Mouse (Mus musculus) cerebellum, adult (tissue): ENCODE measurements at regions not wholly inside any gene's neighbourhood (a gene's known extent, or its start where the extent isn't known, plus 50 kb on each side); places are given as distances from the start of the nearest gene placed in this dataset.

Source experiments
- ATAC-seq: cut with Nextera tagmentation; 2 replicates; pipeline ENCODE4 v1.9.2; 2017; ENCODE audit warnings: mild to moderate bottlenecking, moderate library complexity, mixed read lengths; ENCODE audit not compliant: insufficient number of reproducible peaks, low FRiP score, low TSS enrichment

DNA sequence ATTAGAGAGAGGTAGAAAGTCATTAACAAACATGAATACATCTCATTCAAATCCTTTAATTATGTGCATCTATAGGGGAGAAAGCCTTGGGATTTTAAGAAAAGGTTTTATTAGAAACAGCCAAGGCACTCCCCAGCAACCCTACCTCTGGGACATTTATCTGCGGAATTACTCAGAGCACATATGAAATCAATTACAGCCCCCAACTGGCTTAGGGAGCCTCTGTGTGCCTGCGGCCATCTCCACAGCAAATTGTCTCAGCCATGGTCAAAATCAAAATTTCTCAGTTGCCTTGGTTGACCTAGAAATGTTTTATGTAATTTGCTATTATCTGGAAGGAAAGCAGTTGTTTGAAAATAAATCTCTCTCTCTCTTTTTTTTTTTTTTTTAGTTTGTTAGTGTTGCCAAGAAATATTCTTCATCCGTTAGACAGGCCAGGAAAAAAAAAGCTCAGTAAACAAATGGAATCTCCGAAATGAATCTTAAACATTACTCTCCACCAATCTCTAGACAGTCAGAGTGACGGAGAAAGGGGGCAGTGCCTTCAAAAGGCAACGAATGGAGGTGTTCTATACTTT lies 110.0 kb upstream of the Lpar1 start:
- ATAC-seq: no peak

DNA sequence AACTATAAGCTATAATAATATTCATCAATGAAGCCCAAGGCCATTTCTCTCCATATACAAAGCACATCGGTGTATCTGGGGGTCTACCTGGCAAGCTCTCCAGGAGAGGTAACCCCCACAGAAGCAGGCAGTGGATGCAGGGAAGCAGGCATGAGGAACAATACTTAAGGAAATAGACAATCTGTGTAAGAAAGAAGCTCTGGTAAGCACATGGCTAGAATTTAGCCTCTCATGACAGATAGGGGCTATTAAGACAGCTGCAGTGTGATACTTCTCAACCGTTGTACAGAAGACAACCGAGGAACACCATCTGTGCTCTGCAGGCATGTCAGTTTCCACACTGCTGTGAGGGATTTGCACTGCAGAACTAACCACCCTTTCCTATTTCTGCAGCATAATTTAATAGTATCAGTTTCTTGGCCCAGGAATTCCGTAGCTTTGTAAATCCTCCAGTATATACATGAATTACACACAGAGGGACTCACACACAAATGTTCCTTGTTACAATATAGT lies 108.1 kb upstream of the Lpar1 start:
- no peak for ATAC-seq

DNA sequence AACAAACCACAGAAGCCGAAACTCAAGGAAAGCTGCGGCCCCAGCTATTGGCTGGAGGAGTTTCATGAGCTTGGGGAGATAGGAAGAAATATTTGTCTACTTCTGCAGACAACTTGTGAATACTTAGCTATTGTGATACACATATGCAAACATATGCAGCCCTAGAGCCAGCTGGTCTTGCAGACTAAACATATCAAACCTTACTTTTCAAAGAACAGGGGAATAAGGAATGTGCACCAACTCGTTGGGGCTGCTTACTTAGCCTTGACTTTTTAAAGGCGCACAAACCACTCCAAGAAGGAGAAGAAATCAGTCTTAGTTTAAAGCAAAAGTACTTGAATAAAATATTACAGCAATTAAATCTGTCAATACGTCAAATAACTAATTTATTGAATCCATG lies 106.8 kb upstream of the Lpar1 start:
- ATAC-seq: no peak

DNA sequence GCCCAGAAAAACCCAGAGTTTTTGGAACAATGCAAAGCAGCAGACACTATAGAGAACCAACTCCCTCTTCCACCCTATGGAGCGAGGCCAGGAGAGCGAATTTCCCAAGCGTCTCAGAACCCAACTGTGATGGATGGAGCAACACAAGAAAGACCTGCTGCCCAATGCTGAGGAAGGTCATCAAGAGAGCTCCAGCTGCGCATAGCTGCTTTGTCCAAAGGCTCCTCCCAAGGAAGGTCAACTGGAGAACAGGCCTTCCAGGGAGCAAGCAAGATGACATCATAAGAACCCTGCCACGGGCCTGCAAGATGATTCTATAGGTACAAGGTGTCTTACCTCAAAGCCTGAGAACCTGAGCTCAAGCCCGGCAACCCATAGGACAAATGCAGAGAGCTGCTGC lies 104.5 kb upstream of the Lpar1 start:
- no peak for ATAC-seq

DNA sequence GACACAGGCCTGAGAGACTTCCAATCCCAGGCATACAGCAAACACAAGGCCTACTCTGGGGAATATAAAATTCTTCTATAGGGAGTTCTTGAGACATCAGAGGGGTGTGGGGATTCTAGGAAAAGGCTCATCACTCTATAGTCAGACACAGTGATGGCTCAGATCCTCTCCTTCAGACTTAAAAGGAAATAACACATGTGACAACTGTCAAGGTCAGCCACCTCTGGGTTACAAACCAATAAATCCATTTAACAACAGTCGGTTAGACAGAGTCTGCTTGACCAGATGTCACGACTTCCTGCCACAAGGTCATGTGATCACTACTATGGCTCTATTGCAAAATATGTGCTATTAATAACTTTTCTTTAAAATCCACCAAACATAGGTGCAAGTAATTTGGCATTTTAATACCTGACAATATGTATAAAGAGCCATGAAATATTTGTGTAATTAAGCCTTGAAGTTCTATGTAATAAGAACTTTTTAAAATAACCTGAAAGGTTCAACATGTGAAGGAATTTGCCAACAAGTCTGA lies 94.1 kb upstream of the Lpar1 start:
- no peak for ATAC-seq

DNA sequence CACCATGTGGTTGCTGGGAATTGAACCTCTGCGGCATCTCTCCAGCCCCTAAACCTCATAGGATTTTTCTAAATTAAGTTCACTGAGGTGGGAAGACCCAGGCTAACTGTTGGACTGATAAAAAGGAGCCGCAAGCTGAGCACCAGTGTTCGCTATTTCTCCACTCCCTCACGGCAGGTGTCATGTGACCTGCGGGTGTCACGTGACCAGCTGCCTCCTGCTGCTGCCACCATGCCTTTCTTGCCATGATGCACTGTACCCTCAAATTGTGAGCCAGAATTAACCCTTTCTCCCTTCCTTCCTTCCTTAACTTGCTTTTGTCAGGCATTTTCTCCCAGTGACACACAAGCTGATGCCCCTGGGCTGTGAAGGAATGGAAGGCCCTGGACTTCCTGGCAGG lies 93.1 kb upstream of the Lpar1 start:
- ATAC-seq: no peak

DNA sequence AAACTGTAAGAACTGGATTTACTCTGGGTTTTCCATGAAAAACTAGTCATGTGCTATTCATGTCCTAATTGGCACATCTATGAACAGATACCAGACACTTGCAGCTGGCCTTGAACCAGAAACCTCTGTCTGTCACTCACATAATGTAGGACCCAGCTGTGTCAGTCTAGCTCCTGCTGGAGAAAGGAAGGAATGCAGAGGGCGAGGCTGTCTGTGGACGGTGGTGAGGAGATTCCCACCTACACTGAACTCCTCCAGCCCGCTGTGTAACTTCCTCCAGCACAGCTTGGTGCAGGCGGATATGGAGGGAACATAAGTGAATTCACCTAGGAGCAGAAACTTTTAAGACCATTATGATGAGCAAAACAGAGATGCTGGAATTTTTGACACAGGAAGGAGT lies 89.7 kb upstream of the Lpar1 start:
- no peak for ATAC-seq

DNA sequence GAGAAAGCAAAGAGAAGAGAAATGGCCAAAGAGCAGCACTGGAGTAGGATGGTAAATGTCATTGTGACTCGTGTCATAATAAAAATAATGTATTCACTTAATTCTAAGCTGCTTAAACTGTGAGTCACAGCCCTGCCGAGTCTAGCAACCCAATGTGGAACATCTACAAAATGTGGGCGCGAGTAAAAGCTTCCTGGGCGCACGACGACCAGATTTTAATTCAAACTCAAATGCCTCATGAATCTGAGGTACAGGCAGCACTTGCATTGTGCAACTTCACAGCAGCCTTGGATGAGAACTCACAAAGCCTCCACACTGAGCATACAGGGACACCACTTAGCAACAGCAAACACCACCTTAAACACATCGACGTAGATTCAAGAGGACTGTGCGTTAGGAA lies 88.5 kb upstream of the Lpar1 start:
- no peak for ATAC-seq

DNA sequence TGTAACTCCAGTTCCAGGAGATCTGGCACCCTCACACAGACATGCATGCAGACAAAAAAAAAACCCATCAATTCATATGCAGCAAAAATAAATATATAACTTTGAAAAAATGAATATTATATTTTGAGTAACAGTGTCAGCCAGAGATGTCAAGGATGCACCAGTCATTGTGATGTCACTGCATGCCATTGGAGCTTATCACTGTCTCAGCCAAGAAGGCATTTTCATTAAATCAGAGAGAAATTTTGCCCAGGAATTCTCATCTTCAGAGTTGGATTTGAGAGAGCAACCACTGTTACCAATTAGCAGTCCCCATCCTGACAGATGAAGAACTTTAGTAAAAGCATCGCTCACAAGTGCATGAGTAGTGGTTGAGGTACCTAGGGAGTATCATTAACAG lies 79.0 kb upstream of the Lpar1 start:
- no peak for ATAC-seq

DNA sequence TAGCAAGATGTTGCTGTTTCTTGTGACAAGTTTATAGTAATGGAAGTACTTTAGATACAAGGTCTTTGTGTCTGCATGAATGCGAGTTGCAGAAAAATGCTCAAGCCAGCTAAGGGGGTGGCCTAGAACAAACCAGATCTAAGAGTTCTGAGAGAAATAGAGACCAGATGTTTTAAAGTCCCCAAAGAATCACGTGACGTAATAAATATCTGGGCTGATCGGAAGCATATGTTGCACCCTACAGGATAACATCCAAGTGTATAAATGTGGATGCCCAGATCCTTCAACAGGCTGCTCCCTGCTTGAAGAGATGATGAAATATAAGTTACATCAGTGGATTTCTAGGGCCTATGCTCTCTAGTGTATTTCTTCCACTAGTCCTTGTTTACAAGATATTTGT lies 77.7 kb upstream of the Lpar1 start:
- ATAC-seq: no peak

DNA sequence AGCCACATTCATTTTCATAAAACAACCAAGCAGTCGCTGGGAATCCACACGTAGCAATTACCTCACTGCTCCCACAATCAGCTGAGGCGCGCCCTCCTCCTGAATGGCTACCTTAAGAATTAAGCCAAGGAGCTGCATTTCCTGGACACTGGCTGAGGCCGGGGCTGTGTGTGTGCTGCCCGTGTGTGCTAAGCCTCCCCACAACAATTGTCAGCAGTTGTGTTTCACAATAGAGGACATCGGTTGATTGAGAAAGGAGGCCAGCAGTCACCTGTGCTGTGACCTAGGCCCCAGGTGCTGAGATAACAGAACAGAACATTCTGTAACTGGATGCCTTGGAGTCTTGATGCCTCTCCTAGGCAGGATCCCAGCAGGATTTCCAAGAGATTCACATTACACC lies 73.3 kb upstream of the Lpar1 start:
- no peak for ATAC-seq

DNA sequence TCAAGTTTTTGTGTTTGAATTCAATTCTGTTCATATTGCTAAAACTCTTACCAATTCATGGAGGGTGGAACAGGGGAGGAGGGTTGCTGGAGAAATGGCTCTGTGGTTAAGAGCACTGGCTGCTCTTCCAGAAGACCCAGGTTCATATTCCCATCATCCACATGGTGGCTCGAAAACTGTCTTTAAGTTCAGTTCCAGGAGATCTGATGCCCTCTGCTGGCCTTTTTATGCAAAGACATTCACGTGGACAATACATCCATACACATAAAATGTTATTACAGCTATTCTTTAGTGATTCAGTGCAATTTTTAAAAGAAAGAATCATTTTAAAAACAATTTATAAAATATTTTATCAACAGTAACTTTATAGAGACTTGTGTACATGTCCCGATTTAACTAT lies 70.4 kb upstream of the Lpar1 start:
- ATAC-seq: no peak

DNA sequence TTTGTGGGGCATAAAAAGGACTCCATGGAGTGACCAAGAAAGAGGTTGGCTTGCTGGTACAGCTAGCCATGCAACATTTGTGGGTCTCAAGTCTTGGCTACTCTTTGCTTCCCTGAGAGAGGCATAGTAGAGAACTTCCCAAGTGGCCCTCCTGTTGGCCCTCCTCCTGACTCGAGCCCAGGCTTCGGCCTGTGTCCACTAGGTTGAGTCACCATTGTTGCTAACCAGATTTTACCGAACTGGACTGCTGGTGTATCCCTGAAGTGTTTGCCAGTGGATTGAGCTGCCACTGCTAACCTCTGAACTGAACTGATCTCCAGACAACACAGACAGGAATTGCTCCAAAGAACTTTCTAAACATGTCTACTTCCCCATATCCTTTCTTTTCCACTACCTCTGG lies 66.9 kb upstream of the Lpar1 start:
- ATAC-seq: no peak

DNA sequence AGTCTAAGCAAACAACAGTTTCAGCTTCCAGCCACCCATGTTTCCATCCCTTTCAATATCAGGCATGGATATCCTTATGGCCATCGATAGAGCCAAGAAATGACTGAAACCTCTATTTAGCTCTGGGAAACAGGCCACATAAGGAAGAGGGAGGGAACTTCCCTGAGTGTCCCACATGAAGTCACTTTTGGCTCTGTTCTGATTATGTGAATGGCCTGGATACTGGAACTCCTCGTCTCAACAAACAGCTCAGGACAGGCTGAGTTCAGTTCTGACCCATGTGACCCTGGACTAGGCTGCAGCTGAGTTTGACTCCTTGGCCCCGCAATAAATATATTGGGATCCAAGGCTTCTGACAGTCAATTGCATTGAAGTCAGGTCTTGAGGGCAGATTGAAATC lies 63.6 kb upstream of the Lpar1 start:
- ATAC-seq: no peak

DNA sequence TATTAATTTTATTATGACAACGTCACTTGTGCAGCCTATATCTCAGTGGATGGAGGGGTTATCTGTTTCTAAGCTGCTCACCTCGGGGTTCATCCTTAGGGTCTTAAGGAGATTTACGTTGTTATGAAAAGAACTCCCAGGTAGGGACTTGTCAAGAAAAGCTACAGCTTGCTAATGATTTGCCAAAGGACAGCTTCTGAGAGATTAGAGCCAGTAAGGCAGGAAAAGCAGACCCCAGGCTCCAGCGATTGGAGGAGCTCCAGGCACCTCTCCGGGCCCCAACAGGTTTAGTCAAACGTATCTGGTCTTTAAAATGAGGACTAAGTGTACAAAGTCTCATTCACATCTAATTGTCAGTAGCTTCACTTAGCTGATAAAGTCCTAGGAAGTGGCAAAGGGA lies 59.8 kb upstream of the Lpar1 start:
- ATAC-seq: no peak

DNA sequence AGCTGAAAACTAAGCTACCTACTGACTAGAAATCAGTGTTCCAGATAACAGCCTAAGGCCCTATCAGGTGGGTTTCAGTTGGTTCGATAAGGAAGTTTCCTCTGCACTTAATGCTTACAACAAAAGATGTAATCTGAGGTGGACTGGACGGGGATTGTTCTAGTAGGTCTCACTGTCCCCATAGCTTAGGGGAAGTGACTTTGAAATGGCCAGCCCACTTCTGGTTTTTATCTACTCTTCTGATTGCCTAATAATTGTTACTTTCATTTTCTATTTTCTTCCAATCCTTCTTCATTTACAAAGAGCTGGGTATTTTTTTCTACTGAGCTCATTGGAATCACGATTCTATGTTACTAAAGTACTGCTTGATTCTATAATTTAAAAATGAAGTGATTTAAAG lies 59.3 kb upstream of the Lpar1 start:
- no peak for ATAC-seq

DNA sequence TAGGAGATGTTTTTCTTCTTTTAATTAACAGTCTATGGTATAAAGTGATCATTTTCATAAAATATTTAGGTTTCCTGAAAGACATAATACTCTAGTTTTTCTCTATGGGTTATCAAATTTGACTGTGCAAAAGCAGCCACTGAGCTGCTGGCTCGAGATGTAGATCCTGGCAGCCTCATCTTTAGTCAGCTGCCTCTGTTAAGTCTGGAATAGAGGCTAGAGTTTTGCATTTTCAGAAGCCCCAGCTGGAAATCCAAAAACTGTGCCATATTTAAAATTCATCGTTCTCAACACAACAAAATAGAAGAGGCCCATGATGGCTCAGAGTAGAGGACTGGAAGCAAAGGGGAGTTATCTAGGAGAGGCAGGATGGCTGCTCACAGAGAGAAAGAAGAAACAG lies 53.8 kb upstream of the Lpar1 start:
- ATAC-seq: no peak

DNA sequence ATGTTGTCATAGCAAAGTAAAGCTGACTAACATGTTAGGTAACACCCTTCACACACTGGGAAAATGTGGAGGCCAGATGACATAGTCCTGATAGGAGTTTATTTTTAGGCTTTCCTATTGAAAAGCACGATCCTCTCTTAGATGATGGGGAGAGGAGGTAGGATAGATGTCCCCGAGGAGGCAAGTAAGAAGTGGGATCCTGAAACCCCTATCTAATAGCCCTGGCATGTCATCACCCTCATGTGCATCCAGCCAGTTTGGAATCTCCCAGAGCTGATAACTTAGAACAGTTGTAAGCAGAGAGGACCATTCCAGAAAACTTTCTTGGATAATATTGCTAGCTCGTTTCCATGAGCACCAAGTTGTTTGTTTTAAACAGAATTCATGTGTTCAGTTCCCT lies 52.2 kb upstream of the Lpar1 start:
- ATAC-seq: no peak
